Mouse (Mus musculus) megakaryocyte, embryonic 14.5 days (primary cell): ENCODE results near the gene Dclk1. TPM values are rescaled to one million over a fixed set of nuclear protein-coding genes. Genes with fewer than 3 reads are reported as not detected.

Source experiments
- H3K27me3 ChIP-seq: replicated peaks from 2 replicates; pipeline ENCODE3; 2012; ENCODE audit warnings: inconsistent platforms
- H3K36me3 ChIP-seq: replicated peaks from 2 replicates; pipeline ENCODE3; 2012; ENCODE audit warnings: low read length, inconsistent platforms, mixed read lengths
- H3K4me1 ChIP-seq: 2 replicates; pipeline ENCODE4 v1.6.1; 2012; ENCODE audit warnings: inconsistent platforms
- H3K4me3 ChIP-seq: replicated peaks from 2 replicates; pipeline ENCODE3; 2012; ENCODE audit warnings: moderate library complexity, mild to moderate bottlenecking, inconsistent platforms
- H3K9me3 ChIP-seq: 2 replicates; pipeline ENCODE4 v1.6.1; 2012; ENCODE audit warnings: inconsistent platforms
- FLI1 ChIP-seq: IDR thresholded peaks from 2 replicates; pipeline ENCODE4 v1.6.1; 2012; ENCODE audit warnings: low read length, inconsistent platforms, mixed read lengths
- GATA1 ChIP-seq: IDR thresholded peaks from 3 replicates; pipeline ENCODE4 v1.6.1; 2012; ENCODE audit warnings: mixed read lengths, low read length, inconsistent platforms, borderline replicate concordance
- polyA plus RNA-seq: library from polyadenylated mRNA; stranded (reverse); fragments of >175 nt; gene quantifications from 2 replicates; pipeline ENCODE4 v1.2.3, GENCODE M21; 2012; ENCODE audit warnings: low replicate concordance; ENCODE audit not compliant: insufficient read depth

Gene Dclk1
- polyA plus RNA-seq, 1 experiment = not detected

DNA sequence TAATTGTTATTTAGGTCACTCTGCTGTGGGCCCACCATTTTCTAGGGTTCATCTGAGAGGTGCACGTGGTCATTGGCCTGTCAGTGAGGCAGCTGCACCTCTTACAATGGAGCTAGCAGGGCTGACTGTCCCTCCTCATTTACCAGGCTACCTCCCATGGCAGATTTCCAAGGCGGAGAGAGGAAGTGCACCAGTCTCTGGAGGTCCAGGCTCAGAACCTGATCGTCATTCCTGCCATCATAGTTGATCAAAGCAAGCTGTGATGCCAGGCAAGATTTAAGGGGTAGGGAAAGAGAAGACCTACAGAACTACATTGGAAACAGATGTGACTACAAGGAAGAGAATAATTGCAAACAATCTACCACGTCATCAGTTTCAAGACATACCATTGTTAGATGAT is 308.8 kb downstream of the Dclk1 start:
- H3K9me3 ChIP-seq = no peaks in the 10 kb centered on the region
- no peaks in the 10 kb centered on the region for H3K36me3 ChIP-seq
- TF ChIP-seq GATA1 (no peak), FLI1 (no peak)
- H3K4me3 ChIP-seq = no peak overlapping the region
- no peaks in the 10 kb centered on the region for H3K4me1 ChIP-seq
- H3K27me3 ChIP-seq = peaks cover 2% of the 10 kb centered on the region

DNA sequence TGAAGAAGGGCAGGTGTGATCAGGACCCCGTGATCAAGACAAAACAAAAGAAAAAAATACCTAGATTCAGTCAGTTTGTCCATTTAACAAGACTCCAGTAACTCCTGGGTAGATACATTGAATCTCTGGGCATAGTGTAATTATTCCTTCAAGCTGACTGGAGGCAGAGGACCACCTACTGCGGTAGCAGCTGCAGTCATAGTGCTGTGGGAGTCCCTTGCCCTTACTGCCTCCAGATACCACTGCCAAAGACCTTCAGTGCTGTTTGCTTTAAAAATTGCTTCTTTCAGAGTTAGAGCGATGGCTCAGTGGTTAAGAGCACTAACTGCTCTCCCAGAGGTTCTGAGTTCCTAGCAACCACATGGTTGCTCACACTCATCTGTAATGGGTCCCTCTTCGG is 309.7 kb downstream of the Dclk1 start:
- no peaks in the 10 kb centered on the region for H3K4me1 ChIP-seq
- H3K36me3 ChIP-seq = no peaks in the 10 kb centered on the region
- H3K4me3 ChIP-seq = no peak overlapping the region
- H3K9me3 ChIP-seq = no peaks in the 10 kb centered on the region
- TF ChIP-seq GATA1 (no peak), FLI1 (no peak)
- peaks cover 2% of the 10 kb centered on the region for H3K27me3 ChIP-seq

DNA sequence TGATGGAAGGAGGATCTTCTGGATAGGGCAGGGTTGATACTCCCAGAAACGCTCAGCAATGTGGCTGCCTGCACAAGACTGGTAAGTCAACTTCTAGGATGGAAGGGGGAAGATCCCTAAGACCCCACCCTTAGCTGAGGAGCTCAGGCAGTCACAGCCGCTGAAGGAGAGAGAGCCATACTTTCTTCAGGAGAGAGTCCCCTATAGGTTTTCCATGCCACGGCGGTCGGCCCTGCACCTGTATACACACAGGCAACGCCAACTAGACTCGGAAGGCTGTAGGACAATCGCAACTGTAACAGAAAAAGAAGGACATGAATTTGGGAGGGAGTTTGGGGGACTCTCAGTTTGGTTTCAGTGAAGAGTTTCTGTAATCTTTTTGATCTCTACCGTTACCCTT is 310.9 kb downstream of the Dclk1 start:
- TF ChIP-seq FLI1 = no peak
- TF ChIP-seq GATA1 = no peak
- H3K9me3 ChIP-seq = no peaks in the 10 kb centered on the region
- H3K4me1 ChIP-seq = no peaks in the 10 kb centered on the region

DNA sequence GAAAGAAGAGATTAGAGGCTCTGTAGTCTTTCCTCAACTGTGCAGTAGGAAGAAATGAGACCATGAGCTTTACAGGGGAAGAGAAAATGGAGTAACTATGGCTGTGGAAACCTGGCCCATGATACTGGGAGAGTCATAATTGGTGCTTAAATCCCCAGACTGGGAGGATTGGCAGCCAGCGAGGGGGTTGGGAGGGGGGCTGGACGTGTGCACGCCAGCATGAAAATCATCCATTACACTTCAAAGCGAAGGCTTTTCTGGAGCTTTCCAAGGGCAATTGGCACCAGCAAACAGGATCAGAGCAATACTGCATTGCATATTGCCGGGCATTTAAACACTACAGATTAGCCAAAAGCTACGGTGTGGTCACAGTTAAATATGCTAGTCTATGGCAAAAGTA is 313.7 kb downstream of the Dclk1 start:
- no peaks in the 10 kb centered on the region for H3K36me3 ChIP-seq
- H3K4me3 ChIP-seq = no peak overlapping the region
- no peaks in the 10 kb centered on the region for H3K9me3 ChIP-seq
- TF ChIP-seq FLI1 (no peak), GATA1 (no peak)
- peaks cover 2% of the 10 kb centered on the region for H3K27me3 ChIP-seq
- H3K4me1 ChIP-seq = no peaks in the 10 kb centered on the region

More for the DNA sequence above, 310.9 kb downstream of the Dclk1 start:
- Histone ChIP-seq H3K27me3 (peaks cover 2% of the 10 kb centered on the region), H3K36me3 (no peaks in the 10 kb centered on the region), H3K4me3 (no peak overlapping the region)

DNA sequence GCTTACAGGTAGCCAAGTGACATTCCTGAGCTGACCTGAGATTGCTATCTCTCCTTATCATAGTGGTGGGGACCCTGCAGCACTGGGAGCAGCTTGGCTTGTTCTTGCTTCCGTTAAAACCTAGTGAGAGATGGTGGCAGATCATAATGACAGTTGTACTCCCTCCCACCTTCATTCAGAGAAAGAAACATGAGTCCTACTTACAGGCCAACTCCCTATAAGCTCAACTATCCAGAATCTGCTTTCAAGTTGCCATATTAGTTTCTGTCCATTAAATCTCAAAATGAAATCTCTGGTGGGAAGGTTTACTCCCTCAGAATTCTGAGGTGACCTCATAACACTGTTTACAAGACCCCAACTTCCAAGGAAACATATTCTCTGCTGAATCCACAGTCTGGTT is 316.4 kb downstream of the Dclk1 start:
- Histone ChIP-seq H3K36me3 (no peaks in the 10 kb centered on the region), H3K9me3 (no peaks in the 10 kb centered on the region), H3K27me3 (no peaks in the 10 kb centered on the region), H3K4me1 (no peaks in the 10 kb centered on the region), H3K4me3 (no peak overlapping the region)
- TF ChIP-seq FLI1 (no peak), GATA1 (no peak)

DNA sequence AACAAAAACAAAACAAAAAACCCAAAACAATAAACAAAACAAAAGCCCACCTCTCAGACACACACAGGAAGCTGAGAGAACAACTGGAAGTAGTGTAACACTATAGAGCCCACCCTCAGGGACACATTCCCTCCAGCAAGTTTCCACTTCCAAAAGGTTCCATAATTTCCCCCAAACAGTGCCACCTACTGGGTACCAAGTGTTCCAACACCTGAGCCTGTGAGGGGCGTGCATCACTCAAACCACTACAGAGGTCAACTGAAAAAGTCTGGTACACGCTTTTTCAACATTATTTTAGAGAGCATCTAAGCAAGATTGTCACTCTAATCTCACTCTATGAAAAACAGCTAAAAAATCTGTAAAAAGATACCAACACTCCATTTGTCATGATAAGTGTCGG is 325.3 kb downstream of the Dclk1 start:
- no peaks in the 10 kb centered on the region for H3K36me3 ChIP-seq
- no peak overlapping the region for H3K4me3 ChIP-seq
- peaks cover 3% of the 10 kb centered on the region for H3K9me3 ChIP-seq
- no peak for TF ChIP-seq FLI1
- no peak for TF ChIP-seq GATA1
- no peaks in the 10 kb centered on the region for H3K27me3 ChIP-seq
- no peaks in the 10 kb centered on the region for H3K4me1 ChIP-seq

DNA sequence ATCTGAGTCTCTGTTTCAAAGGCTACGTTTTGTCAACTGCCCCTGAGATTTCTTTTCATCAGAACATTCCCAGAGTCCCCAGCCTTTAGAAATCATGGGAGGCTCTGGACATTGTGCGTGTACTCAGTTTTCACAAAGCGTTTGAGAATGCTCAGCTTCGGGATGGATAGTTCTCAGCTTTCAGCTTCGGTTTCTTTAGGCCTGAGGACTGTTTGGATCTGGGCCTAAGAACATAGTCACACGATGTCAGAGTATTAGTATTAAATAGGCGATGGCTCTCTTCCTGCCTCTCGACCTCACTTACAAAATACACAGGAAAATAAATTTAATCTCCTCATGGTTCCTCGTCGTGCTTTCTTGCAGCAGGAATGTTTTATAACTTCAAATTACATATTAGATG is 327.4 kb downstream of the Dclk1 start:
- Histone ChIP-seq H3K4me3 (no peak overlapping the region), H3K4me1 (no peaks in the 10 kb centered on the region), H3K27me3 (no peaks in the 10 kb centered on the region), H3K36me3 (no peaks in the 10 kb centered on the region), H3K9me3 (peaks cover 3% of the 10 kb centered on the region)
- no peak for TF ChIP-seq GATA1

DNA sequence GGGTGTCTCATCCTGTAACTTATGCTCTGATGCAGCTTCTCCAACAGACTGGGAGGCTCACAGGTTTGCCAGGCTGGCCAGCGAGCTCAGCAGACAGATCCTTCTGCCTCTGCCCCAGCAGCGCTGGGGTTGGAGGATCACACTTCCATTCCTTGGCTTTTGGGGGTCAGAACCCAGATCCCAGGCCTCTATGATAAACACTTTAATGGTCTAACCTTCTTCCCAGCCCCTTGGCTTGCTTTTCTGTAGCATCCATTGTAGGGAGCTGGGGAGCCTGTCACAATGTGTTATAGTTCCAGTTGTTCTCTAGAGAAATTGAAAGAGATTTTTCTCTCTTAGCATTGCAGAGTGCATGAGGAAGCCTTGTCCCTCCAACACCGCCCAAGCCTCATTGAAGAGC is 328.9 kb downstream of the Dclk1 start:
- H3K4me1 ChIP-seq = no peaks in the 10 kb centered on the region
- no peak overlapping the region for H3K4me3 ChIP-seq
- H3K9me3 ChIP-seq = peaks cover 3% of the 10 kb centered on the region
- no peaks in the 10 kb centered on the region for H3K36me3 ChIP-seq
- peaks cover 2% of the 10 kb centered on the region for H3K27me3 ChIP-seq
- TF ChIP-seq FLI1 (no peak), GATA1 (no peak)

DNA sequence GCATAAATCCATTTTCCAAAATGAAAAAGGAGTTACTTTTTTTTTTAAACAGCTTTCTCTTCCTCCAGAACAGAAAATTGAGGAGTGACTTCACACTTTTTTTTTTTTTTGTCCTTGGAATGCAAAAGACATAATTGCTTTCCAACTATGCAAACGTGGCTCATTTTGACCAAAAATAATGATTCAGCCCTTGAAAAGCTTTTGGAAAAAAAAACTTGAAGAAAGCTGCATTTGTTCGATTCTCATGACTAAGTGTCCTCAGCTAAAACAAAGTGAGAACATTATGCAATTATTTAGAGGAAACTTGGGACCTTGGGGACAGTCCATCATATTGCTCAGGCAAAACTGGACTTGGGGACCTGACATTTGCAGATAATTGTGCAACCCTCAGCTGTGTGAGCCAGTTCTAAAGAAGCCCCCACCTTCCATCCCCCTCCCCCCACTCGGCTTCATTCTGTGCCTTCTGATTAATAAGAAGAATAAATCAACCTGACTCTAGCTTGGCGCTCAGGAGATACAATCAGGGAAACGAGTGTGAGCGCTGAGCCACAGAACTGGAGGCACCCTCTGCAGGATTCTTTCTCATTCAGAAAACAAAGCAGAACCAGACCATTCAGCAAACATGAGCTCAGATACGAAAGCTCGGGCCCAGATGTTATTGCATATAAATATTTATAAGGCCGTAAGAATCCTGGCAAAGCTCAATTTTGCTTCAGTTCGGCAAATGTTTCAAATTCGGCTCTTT is 329.6 kb downstream of the Dclk1 start:
- TF ChIP-seq GATA1 = no peak
- no peak for TF ChIP-seq FLI1
- no peak overlapping the region for H3K4me3 ChIP-seq
- H3K4me1 ChIP-seq = no peaks in the 10 kb centered on the region
- H3K9me3 ChIP-seq = peaks cover 3% of the 10 kb centered on the region
- no peaks in the 10 kb centered on the region for H3K36me3 ChIP-seq
- H3K27me3 ChIP-seq = peaks cover 8% of the 10 kb centered on the region

DNA sequence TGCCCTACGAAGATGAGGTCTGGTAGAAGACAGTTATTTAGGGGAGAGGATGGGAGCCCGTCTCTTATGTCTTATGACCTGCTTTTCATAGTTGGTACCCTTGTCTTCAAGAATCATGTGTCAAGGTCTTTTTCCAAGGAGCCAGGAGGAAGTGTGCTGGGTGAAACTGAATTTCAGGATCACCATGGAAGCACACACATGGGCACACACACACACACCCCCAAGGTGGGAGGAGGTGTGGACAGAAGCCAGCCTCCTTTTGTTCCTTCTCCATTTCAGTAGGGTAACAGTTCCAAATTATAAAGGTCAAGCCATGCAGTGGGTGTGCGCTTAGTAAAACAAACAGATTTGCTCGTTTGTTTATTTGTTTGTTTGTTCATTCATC is 330.1 kb downstream of the Dclk1 start:
- H3K27me3 ChIP-seq = peaks cover 10% of the 10 kb centered on the region
- H3K9me3 ChIP-seq = peaks cover 3% of the 10 kb centered on the region

DNA sequence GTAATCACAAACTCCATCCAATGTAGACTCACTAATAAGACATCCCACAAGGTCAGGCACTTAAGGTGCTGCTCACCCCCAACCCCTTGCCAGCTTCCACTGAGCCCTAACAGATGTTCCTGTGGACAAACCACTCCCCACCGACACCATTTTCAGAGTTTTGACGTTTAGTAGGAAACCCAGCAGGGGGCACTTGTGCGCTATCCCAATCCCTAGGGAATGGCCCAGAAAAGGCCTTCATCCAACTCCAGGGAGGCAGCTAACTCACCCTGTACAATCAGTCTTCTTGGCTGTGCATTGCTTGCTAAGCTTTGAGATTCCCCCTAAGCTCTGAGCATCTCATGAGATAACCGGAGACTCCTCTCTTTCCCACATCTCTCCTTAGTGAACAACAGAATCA is 331.8 kb downstream of the Dclk1 start:
- Histone ChIP-seq H3K9me3 (no peaks in the 10 kb centered on the region), H3K36me3 (no peaks in the 10 kb centered on the region), H3K4me3 (no peak overlapping the region), H3K27me3 (peaks cover 15% of the 10 kb centered on the region), H3K4me1 (no peaks in the 10 kb centered on the region)
- TF ChIP-seq FLI1 = no peak
- TF ChIP-seq GATA1 = no peak

More for the DNA sequence above, 330.1 kb downstream of the Dclk1 start:
- TF ChIP-seq GATA1 = no peak
- no peak for TF ChIP-seq FLI1
- no peaks in the 10 kb centered on the region for H3K36me3 ChIP-seq
- no peaks in the 10 kb centered on the region for H3K4me1 ChIP-seq
- no peak overlapping the region for H3K4me3 ChIP-seq
